Mouse (Mus musculus) midbrain, embryonic 15.5 days (tissue): Measurements from ENCODE around the gene Nrd1. TPM values are rescaled to one million over a fixed set of nuclear protein-coding genes. Genes with fewer than 3 reads are reported as not detected.

ENCODE experiments used
- ATAC-seq: fragments of 200-750 bp; cut with Nextera tagmentation; replicated peaks from 2 replicates; pipeline ENCODE4 v1.8.0; 2017; ENCODE audit warnings: moderate TSS enrichment
- H3K27ac ChIP-seq: fragments of 300-500 bp; sonication (generic); 2 replicates; pipeline ENCODE4 v1.5.1; 2015; ENCODE audit warnings: mild to moderate bottlenecking, inconsistent platforms
- H3K27me3 ChIP-seq: fragments of 300-500 bp; sonication (generic); replicated peaks from 2 replicates; pipeline ENCODE4 v1.6.1; 2015; ENCODE audit warnings: inconsistent platforms
- H3K36me3 ChIP-seq: fragments of 300-500 bp; sonication (generic); replicated peaks from 2 replicates; pipeline ENCODE4 v1.6.1; 2015; ENCODE audit warnings: inconsistent platforms
- H3K4me1 ChIP-seq: fragments of 300-500 bp; sonication (generic); 2 replicates; pipeline ENCODE4 v1.6.1; 2015; ENCODE audit warnings: inconsistent platforms
- H3K4me2 ChIP-seq: fragments of 300-500 bp; sonication (generic); 2 replicates; pipeline ENCODE4 v1.6.1; 2015; ENCODE audit warnings: inconsistent platforms, mild to moderate bottlenecking, moderate library complexity
- H3K4me3 ChIP-seq: fragments of 300-500 bp; sonication (generic); 2 replicates; pipeline ENCODE4 v1.5.1; 2015; ENCODE audit warnings: mild to moderate bottlenecking, inconsistent platforms
- H3K9ac ChIP-seq: fragments of 300-500 bp; sonication (generic); 2 replicates; pipeline ENCODE4 v1.6.1; 2015; ENCODE audit warnings: mild to moderate bottlenecking, inconsistent platforms
- H3K9me3 ChIP-seq: fragments of 300-500 bp; sonication (generic); 2 replicates; pipeline ENCODE4 v1.6.1; 2016; ENCODE audit warnings: inconsistent platforms
- WGBS: fragments of 180-500 bp; shearing (Covaris S2); methylation state at CpG from one replicate; pipeline ENCODE4 v1.1.7; 2015; ENCODE audit warnings: mixed read lengths; 5-methylcytosine and 5-hydroxymethylcytosine counted together
- microRNA counts: library from miRNA; unstranded; fragments of <30 nt; microRNA quantifications from one replicate; lab custom pipeline; 2016
- microRNA-seq: library from miRNA; unstranded; fragments of <30 nt; microRNA quantifications from one replicate; pipeline ENCODE4, GENCODE M21; 2016
- polyA plus RNA-seq: library from polyadenylated mRNA; unstranded; fragments of >200 nt; fragmentation: Nextera tagmentation; extraction: Ambion mirVana; gene quantifications from 2 replicates; pipeline ENCODE4 v1.2.1, GENCODE M21; 2015

The Nrd1 gene
- polyA plus RNA-seq, 1 experiment from 2014 or later: 80.0 TPM

DNA sequence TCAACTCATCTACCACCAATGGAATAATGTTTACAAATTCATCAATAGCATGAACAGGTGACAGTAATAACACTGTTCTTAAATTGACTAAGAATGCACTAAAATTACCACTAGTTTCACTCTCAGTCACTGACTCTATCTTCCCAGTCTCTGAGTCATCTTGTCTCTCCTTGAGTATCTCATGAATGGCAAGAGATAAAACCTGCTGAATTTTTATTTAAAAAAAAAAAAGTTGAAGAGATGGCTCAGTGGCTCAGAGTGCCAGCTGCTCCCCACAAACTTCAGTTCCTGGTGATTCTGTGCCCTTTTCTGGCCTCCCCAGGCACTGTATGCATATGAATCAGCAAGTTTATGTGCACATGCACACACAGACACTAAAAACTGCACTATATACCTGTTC, 104.8 kb downstream of the Nrd1 start:
- Histone ChIP-seq H3K27me3 (no peaks in the 10 kb centered on the region), H3K9me3 (no peaks in the 10 kb centered on the region), H3K4me1 (no peaks in the 10 kb centered on the region), H3K9ac (no peak overlapping the region), H3K4me3 (no peak overlapping the region), H3K27ac (no peak overlapping the region), H3K4me2 (no peak overlapping the region), H3K36me3 (no peaks in the 10 kb centered on the region)
- no peak for ATAC-seq

DNA sequence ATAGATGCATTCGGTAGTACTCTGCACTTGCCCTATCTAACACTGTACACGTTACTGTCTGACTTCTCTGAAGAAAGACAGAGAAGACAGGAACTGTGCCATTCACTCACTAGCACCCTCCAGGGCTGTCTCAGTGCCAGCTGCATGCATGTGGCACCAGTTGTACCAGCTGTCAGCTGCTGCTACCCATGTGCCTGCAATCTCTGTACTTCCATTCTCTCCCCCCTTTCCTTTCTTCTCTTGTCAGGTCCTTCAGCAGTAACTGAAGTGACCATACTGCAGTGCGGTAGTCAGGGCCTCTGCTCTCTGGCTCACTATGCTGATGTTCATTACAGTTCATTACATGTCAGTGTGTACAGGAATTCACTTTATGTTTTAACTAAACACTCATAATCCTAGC, 105.6 kb downstream of the Nrd1 start:
- ATAC-seq: no peak
- Histone ChIP-seq H3K9ac (no peak overlapping the region), H3K27me3 (no peaks in the 10 kb centered on the region), H3K4me3 (no peak overlapping the region), H3K4me1 (no peaks in the 10 kb centered on the region), H3K9me3 (no peaks in the 10 kb centered on the region), H3K27ac (no peak overlapping the region), H3K4me2 (no peak overlapping the region), H3K36me3 (no peaks in the 10 kb centered on the region)
- WGBS: 77% methylated on average over 3 of the region's 3 CpGs

DNA sequence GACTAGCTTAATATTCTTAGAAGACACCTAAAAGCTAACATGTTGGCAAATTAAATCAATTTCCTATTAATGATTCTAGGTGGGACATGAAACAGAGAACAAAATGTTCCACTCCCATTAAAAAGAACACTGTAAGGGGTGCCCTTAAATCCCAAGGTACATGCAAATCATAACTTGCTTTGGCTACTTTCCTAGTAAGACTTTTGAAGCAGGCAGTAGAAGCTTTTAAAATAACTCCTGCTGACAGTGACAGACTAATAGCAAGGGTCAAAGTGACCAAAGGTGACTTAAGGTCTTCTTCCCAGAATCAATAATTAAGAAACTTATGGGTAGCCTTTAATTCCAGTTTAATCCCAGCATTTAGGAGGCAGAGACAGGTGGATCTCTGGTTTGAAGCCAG, 106.1 kb downstream of the Nrd1 start:
- Histone ChIP-seq H3K4me1 (no peaks in the 10 kb centered on the region), H3K9ac (no peak overlapping the region), H3K4me3 (no peak overlapping the region), H3K9me3 (no peaks in the 10 kb centered on the region), H3K4me2 (no peak overlapping the region), H3K27me3 (no peaks in the 10 kb centered on the region), H3K36me3 (no peaks in the 10 kb centered on the region), H3K27ac (no peak overlapping the region)
- ATAC-seq: no peak

DNA sequence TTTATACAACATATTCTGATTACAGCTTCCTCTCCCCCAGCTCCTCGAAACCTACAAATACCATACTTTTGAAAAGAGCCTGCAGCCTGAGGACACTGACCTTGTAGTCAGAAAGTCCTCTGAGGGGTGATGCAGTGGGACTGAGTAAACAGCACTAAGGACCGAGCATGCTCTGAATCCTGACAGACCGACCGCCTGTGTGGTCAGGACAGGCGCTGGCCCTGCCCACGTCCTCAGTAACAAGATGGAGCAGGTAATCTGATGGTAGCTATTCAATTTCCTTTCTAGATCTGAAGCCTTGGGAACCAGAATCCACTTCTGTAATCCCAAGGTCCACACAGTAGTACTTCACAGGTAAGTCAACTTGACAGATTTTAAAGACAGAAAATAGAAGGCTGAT, 108.6 kb downstream of the Nrd1 start:
- 84% methylated on average over 6 of the region's 6 CpGs for WGBS
- ATAC-seq: no peak

DNA sequence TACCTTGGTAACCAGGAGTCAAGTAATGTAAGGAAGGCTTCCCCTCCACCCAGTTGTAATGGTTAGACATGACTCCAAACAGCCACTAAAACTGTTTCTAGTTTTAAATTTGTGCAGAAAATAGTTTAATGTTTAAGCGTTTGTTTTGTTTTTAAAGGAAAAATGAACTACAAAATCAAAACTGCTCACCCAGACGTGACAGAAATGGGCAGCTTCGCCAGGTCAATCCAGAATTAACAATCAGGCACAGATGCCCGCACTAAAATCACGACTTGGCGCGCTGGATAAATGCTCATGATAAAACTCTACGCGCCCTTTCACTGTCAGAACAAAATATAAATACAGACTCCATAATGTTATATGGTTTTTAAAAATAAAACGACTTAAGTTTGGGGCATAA, 109.2 kb downstream of the Nrd1 start:
- 95% methylated on average over 10 of the region's 10 CpGs for WGBS

More for the DNA sequence above, 108.6 kb downstream of the Nrd1 start:
- H3K36me3 ChIP-seq: no peaks in the 10 kb centered on the region
- no peaks in the 10 kb centered on the region for H3K27me3 ChIP-seq
- no peak overlapping the region for H3K4me2 ChIP-seq
- H3K27ac ChIP-seq: no peak overlapping the region
- no peaks in the 10 kb centered on the region for H3K4me1 ChIP-seq
- H3K4me3 ChIP-seq: no peak overlapping the region
- no peaks in the 10 kb centered on the region for H3K9me3 ChIP-seq
- H3K9ac ChIP-seq: no peak overlapping the region

DNA sequence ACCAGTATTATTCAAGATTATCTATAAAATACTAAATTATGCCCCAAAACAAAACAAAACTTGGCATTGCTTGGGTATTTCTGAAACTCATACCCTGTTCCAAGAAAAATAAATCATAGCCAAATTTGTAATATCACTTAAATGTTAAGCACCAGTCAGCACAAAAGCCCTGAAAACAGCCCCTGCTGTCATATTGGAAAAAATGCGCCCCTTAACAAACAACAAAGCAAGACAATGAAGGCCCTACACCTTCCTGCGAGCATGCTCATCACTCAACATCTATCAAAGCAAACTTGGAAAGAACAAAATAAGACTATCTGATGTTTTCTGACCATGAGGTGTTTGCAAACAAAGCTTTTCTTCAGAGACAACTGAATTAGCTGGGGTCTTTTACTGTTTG, 110.5 kb downstream of the Nrd1 start:
- Histone ChIP-seq H3K9ac (no peak overlapping the region), H3K4me2 (no peak overlapping the region), H3K4me1 (no peaks in the 10 kb centered on the region; the same call in 1 of the 2 replicates), H3K4me3 (no peak overlapping the region), H3K27me3 (no peaks in the 10 kb centered on the region), H3K9me3 (no peaks in the 10 kb centered on the region), H3K27ac (no peak overlapping the region), H3K36me3 (no peaks in the 10 kb centered on the region)
- 90% methylated on average over 2 of the region's 2 CpGs for WGBS
- ATAC-seq: no peak

More for the DNA sequence above, 109.2 kb downstream of the Nrd1 start:
- Histone ChIP-seq H3K9ac (no peak overlapping the region), H3K9me3 (no peaks in the 10 kb centered on the region), H3K27ac (no peak overlapping the region), H3K27me3 (no peaks in the 10 kb centered on the region), H3K4me3 (no peak overlapping the region), H3K36me3 (no peaks in the 10 kb centered on the region), H3K4me1 (no peaks in the 10 kb centered on the region), H3K4me2 (no peak overlapping the region)
- no peak for ATAC-seq

MicroRNA genes within 50 kb of the gene (microRNA counts, 519-probe panel; counts per million panel counts)
- microRNA mmu-miR-761 (lab: Ali Mortazavi, UCI): 2,419 counts per million, percentile 45 among the panel's probes with 10 or more counts

Small RNA genes within 50 kb of the gene (microRNA-seq; reads per million reads assigned to microRNA genes)
- gene Mir761: not detected

Other genes with a start within 250 kb of the Nrd1 start
- 6.4 TPM in 2 replicates for gene Zfyve9, start 219.9 kb upstream of the Nrd1 start, polyA plus RNA-seq
- 167 and 179 TPM in 2 replicates for gene Btf3l4, start 167.0 kb upstream of the Nrd1 start, polyA plus RNA-seq
- gene Txndc12, start 166.1 kb upstream of the Nrd1 start, polyA plus RNA-seq: 63.8 and 67.4 TPM in 2 replicates
- gene Kti12, start 152.9 kb upstream of the Nrd1 start, polyA plus RNA-seq: 24.1 and 24.4 TPM in 2 replicates
- gene A730015C16Rik, start 152.0 kb upstream of the Nrd1 start, polyA plus RNA-seq: 1.3 and 1.9 TPM in 2 replicates
- gene Rab3b, start 121.6 kb upstream of the Nrd1 start, polyA plus RNA-seq: 141 and 148 TPM in 2 replicates
- gene Osbpl9, start 201.6 kb downstream of the Nrd1 start, polyA plus RNA-seq: 74.0 and 75.0 TPM in 2 replicates
- 0.18 and 0.40 TPM in 2 replicates for gene Calr4, start 233.8 kb downstream of the Nrd1 start, polyA plus RNA-seq